Mouse (Mus musculus): ENCODE measurements at regions not wholly inside any gene's neighbourhood (a gene's known extent, or its start where the extent isn't known, plus 50 kb on each side); places are given as distances from the start of the nearest gene placed in this dataset.

DNA sequence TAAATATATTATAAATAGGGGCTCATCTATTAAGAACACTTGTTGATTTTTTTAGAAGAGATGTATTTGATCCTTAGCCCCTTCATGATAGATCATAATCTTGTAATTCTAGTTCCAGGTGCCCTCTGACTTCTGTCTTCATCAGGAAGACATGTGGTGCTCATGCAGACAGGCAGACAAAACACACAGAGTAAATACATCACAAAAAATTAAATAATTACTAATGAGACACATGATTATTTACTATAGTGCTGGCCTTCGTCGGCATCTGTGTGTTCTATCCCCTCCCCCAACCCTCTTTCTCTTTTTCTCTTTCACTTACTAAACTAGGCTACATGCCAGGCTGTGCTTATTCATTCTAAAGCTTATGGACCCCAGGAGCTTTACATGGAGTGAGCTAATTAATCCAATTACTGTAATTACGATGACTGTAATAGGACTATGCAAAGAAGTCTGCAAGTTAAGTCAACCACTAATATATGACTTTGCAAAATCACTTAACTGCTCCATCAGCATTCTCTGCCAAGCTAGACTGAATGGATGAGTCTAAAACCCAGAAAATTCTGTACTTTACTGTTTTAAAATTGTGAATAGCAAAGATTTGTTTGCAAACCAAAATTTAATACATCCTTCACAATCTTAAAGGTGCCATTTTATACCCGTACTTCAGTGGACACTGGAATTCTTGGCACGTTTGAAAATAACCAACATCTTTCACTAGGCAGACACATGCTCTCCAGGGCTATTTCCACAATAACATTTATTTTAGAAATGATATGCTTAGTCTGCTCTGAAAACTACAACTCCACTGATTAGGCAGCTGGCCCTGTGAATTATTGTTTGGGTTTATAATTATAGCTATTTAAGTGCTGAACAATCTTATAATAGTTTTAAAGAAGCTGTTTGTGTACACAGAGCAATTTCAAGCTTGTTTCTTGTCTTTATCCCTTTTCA lies 659.9 kb downstream of the Slc22a22 start:
- Histone ChIP-seq H3K4me1 (no peaks in the 10 kb centered on the region), H3K9ac (no peak overlapping the region), H3K9me3 (replicated peaks) (no peaks in the 10 kb centered on the region), H3K27ac (no peak overlapping the region), H3K27me3 (replicated peaks) (no peaks in the 10 kb centered on the region), H3K4me2 (no peak overlapping the region), H3K4me3 (no peak overlapping the region), H3K36me3 (no peaks in the 10 kb centered on the region)
- 60% methylated on average over 5 of the region's 5 CpGs for WGBS (ENCODE audit: insufficient replicate concordance)
- no peak for ATAC-seq

DNA sequence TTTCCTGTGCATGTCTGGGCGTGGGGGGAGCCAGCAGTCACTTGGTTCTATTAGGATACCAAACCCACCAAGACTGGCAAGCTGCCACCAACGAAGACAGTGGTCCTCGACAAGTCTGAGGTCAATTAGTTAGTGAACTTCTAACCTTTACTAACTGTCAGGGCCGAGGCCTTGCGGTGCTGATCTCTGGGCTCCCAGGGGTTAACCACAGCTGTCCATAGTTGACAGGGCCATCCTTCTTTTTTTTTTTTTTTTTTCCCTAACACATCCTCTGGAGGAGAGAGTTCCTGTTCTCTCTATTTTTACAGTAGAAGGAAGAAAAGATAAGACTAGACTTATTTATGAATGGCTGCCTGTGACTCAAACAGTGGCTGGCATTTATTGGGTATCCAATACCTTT lies 663.5 kb downstream of the Slc22a22 start:
- no peak for ATAC-seq
- Histone ChIP-seq H3K9me3 (replicated peaks) (no peaks in the 10 kb centered on the region), H3K4me1 (no peaks in the 10 kb centered on the region), H3K4me3 (no peak overlapping the region), H3K27ac (no peak overlapping the region), H3K36me3 (no peaks in the 10 kb centered on the region), H3K27me3 (replicated peaks) (no peaks in the 10 kb centered on the region), H3K4me2 (no peak overlapping the region), H3K9ac (no peak overlapping the region)
- 24% methylated on average over 5 of the region's 5 CpGs for WGBS (ENCODE audit: insufficient replicate concordance)

DNA sequence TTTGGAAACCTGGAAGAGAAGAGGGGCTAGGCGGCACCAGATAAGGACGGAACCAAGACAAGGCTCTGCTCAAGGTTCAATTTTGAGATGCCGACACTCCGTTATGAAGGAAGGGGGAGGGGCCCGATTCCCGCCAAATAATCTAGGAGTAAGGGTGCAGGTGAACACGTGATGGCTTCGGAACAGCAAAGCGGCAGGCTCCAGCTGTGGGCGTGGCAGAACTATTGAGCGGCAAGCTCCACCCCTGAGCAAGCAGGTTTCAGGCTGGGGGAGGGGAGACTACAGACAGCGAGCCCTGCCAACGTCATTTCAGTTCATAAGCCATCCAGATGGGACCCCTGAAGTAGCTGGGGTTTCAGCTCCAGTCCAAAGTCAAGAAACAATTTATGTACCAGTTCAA lies 667.3 kb downstream of the Slc22a22 start:
- Histone ChIP-seq H3K27ac (no peak overlapping the region), H3K36me3 (no peaks in the 10 kb centered on the region), H3K4me1 (no peaks in the 10 kb centered on the region), H3K4me3 (no peak overlapping the region), H3K27me3 (replicated peaks) (no peaks in the 10 kb centered on the region), H3K9ac (no peak overlapping the region), H3K9me3 (replicated peaks) (no peaks in the 10 kb centered on the region), H3K4me2 (peak overlapping the region; percentile 38)
- ATAC-seq: no peak
- 36% methylated on average over 13 of the region's 13 CpGs for WGBS (ENCODE audit: insufficient replicate concordance)

DNA sequence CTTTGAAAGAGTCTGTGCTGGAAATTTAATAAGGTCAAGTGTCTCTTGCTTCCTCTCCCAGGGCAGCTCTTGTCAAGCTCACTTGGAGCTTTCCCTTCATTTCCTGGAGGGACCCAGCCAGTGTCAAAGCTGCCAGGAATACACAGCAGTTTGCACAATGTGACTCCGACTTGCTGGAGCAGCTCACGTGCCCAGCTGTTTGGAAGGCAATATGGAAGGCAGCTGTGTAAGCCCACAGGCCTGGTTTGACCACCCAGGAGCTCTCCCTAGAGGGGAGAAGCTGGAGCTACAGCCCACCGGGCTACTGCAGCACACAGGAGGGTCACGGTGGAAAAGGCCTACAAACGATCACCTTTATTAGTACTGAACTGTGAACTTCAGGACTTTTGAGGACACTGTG lies 669.8 kb downstream of the Slc22a22 start:
- Histone ChIP-seq H3K36me3 (no peaks in the 10 kb centered on the region), H3K9ac (no peak overlapping the region), H3K27ac (no peak overlapping the region), H3K4me3 (no peak overlapping the region), H3K4me2 (no peak overlapping the region), H3K9me3 (replicated peaks) (no peaks in the 10 kb centered on the region), H3K27me3 (replicated peaks) (no peaks in the 10 kb centered on the region), H3K4me1 (no peaks in the 10 kb centered on the region)
- WGBS (ENCODE audit: insufficient replicate concordance): 67% methylated on average over 5 of the region's 5 CpGs
- no peak for ATAC-seq

DNA sequence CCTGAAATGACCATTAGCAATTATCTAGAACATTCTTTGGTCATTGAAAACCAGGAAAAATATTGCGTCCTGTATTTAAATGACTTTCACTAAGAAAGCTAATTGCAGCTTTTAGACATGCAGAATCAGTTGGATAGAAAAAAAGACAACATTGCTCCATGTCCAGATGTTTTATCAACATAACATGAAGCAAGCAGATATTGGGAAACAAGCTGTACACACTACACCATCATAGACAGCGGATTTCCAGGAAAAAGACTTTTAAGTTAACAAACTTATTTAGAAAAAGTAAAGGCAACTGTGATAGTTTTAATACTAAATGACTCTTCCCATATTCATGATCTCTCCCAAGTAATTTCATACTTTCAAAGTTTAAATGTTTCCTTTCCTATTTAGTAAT lies 675.5 kb downstream of the Slc22a22 start:
- Histone ChIP-seq H3K27me3 (replicated peaks) (no peaks in the 10 kb centered on the region), H3K9ac (no peak overlapping the region), H3K4me1 (no peaks in the 10 kb centered on the region), H3K9me3 (replicated peaks) (no peaks in the 10 kb centered on the region), H3K4me3 (no peak overlapping the region), H3K36me3 (no peaks in the 10 kb centered on the region), H3K4me2 (no peak overlapping the region), H3K27ac (no peak overlapping the region)
- no peak for ATAC-seq
- 68% methylated on average over 2 of the region's 2 CpGs for WGBS (ENCODE audit: insufficient replicate concordance)

DNA sequence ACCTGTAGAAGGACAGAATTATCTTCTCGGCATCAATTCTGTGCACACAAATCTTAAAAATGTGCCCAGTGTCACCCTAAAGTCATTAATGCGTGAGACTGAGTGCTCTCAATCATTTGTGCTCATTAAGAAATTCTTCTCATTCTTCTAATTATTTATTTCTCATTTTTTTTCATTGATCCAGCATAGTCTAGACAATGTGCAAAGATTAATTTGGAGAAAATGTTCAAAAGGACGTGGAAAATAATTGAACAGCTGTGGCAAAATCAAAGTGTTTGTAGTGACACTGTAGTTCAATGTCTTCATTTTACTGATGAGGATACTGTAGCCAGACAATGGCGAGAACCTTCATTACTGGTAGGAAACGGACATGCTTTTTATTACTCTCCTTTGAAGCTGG lies 702.0 kb downstream of the Slc22a22 start:
- WGBS (ENCODE audit: insufficient replicate concordance): 61% methylated on average over 5 of the region's 5 CpGs
- H3K4me2 ChIP-seq: no peak overlapping the region
- H3K9me3 ChIP-seq (replicated peaks): no peaks in the 10 kb centered on the region
- no peak overlapping the region for H3K27ac ChIP-seq
- no peaks in the 10 kb centered on the region for H3K4me1 ChIP-seq
- no peaks in the 10 kb centered on the region for H3K36me3 ChIP-seq
- no peak overlapping the region for H3K9ac ChIP-seq
- H3K4me3 ChIP-seq: no peak overlapping the region
- no peaks in the 10 kb centered on the region for H3K27me3 ChIP-seq (replicated peaks)
- no peak for ATAC-seq

DNA sequence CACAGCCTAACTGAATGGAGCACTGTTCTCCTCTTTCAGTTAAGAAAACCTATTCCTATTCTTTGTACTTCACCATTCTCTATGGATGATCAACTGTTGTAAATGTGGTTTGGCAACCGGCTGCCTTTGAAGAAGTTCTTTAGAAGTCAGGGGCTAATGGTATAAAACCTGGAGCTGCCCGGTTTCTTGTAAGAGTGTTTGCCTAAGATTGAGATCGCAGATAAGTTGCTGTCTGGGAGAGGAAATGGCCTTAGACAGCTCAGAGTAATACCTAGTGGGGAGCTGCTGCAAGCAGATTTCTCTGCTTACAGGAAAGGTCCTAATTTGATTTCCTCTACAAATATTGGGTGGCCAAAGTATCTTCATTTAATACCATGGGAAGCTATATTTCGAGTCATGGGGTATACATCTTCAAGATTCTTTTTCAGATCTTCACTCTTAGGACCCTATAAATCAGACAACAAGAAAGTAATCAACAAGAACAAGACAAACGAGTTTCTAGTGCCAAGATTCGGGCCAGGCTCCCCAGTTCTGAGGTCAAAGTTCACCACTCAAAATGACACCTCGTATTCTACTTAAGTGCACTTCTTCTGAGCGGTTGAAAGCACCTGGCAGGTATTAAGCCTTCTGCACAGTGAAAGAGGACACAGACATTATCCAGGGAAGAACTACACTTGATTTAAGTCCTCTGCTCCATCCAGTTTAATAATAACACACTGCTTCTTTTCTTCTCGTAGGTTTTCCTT lies 702.6 kb downstream of the Slc22a22 start:
- H3K9me3 ChIP-seq (replicated peaks): no peaks in the 10 kb centered on the region
- H3K36me3 ChIP-seq: no peaks in the 10 kb centered on the region
- H3K4me1 ChIP-seq: no peaks in the 10 kb centered on the region
- H3K4me3 ChIP-seq: no peak overlapping the region
- 40% methylated on average over 9 of the region's 9 CpGs for WGBS (ENCODE audit: insufficient replicate concordance)
- no peak for ATAC-seq
- no peak overlapping the region for H3K27ac ChIP-seq
- no peak overlapping the region for H3K9ac ChIP-seq
- no peaks in the 10 kb centered on the region for H3K27me3 ChIP-seq (replicated peaks)
- no peak overlapping the region for H3K4me2 ChIP-seq

DNA sequence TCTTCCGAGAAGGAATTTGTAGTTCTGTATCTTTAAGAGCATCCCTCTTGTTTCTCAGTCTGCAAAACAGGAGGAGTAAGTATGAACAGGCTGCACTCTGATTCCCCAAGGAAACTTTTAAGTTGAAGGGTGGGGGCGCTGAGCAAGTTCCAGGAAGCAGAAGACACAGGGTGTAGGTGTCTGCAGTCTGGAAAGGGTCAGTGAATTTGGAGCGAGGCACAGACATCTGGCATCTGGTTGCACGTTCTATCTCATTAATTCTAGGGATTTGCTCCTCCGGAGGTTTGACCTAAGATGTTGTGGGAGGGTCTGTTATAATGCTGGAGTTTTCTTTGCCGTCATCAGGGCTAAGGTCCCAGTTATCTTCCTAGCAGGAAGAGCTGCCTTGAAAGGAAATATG lies 711.1 kb downstream of the Slc22a22 start:
- Histone ChIP-seq H3K27ac (no peak overlapping the region), H3K4me3 (no peak overlapping the region), H3K9me3 (replicated peaks) (no peaks in the 10 kb centered on the region), H3K9ac (no peak overlapping the region), H3K4me2 (no peak overlapping the region), H3K27me3 (replicated peaks) (no peaks in the 10 kb centered on the region), H3K36me3 (no peaks in the 10 kb centered on the region), H3K4me1 (no peaks in the 10 kb centered on the region)
- no peak for ATAC-seq
- WGBS (ENCODE audit: insufficient replicate concordance): 62% methylated on average over 6 of the region's 6 CpGs

DNA sequence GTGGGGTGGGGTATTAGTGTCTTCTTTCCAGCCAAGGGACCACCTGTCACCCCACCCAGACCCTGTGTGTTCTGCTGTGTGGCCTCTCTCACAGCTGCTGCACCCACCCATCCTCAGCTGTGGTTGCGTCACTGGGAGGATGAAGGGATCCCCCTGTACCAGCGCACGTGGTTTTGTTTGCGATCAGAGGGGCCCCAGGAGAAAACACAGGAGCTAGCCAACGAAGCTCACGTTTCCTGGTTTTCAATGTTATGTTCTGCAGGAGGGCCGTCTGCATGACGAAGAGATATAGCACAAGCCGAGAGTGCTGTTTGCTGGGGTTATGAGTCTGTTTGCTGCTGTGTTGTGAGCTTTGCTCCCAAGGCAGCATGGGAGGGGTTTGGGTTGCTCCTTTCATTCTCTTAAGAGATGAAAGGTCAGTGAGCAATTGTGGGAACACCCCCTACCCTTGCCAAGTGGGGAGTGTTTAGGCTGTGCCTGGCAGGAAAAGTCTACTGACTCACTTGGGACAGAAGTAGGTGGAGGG lies 712.4 kb downstream of the Slc22a22 start:
- Histone ChIP-seq H3K36me3 (no peaks in the 10 kb centered on the region), H3K4me3 (no peak overlapping the region), H3K9me3 (replicated peaks) (no peaks in the 10 kb centered on the region), H3K27ac (no peak overlapping the region), H3K9ac (no peak overlapping the region), H3K4me1 (no peaks in the 10 kb centered on the region), H3K27me3 (replicated peaks) (no peaks in the 10 kb centered on the region), H3K4me2 (0 out of 2 replicates have a peak overlapping the region, but pooled peaks have one; percentile 18)
- WGBS (ENCODE audit: insufficient replicate concordance): 25% methylated on average over 9 of the region's 9 CpGs
- no peak for ATAC-seq

DNA sequence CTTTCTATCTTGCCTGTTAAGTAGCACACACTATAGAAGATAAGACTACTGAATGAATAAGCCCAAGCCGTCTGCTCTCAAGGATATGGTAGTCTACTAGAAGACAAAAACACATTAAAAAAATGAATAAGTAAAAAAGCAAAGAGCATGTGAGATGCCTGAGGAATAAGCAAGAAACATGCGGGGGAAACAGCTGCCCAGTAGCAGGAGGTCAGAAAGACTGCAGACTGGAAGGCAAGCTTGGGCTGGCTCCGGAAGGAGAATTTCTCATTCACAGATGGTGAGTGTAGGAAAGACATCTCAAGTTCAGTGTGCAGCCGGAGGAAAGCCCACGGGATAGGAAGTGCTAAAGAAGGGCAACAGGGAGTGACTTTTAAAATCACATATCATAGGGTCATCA lies 713.4 kb downstream of the Slc22a22 start:
- no peaks in the 10 kb centered on the region for H3K4me1 ChIP-seq
- H3K9ac ChIP-seq: no peak overlapping the region

DNA sequence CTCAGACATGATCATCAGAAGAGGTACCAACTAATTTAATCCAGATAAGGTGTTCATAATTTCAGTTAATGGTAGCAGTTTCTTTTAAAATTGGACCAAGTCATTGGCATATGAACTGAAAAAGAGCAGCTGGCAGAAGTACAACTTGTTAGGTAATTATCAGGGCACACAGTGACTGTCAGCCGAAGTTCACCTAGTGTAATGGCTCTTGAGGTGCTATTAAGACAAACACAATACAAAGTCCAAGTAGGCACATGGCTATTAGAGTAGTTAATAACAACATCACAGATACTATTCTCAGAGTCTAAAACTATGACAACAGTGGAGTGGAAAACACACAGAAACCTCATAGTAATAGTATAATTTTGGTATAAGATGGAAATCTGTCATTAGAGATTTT lies 730.7 kb downstream of the Slc22a22 start:
- WGBS (ENCODE audit: insufficient replicate concordance): 76% methylated on average over 1 of the region's 1 CpGs

More for the DNA sequence above, 713.4 kb downstream of the Slc22a22 start:
- H3K4me3 ChIP-seq: no peak overlapping the region
- no peak overlapping the region for H3K4me2 ChIP-seq
- H3K36me3 ChIP-seq: no peaks in the 10 kb centered on the region
- no peaks in the 10 kb centered on the region for H3K9me3 ChIP-seq (replicated peaks)
- no peaks in the 10 kb centered on the region for H3K27me3 ChIP-seq (replicated peaks)
- no peak for ATAC-seq
- no peak overlapping the region for H3K27ac ChIP-seq
- 53% methylated on average over 5 of the region's 5 CpGs for WGBS (ENCODE audit: insufficient replicate concordance)

DNA sequence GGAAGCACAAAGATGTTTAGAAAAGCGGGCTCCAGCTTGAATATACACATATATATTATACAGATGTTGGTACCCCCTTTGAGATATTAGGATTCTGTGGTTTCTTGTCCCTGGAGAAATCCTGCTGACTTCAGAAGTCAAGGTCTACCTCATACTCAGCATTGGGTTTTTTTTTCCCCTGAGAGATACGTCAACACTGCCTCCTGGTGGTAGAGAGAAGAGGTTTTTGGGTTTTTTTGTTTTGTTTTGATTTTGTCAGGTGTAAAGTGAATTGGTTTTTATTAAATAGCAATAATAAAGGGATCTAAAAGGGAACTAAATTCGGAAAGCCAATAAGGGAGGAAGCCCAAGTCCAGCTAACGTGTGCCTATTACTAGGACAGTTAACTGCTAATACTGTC lies 732.5 kb downstream of the Slc22a22 start:
- no peak for ATAC-seq
- Histone ChIP-seq H3K36me3 (no peaks in the 10 kb centered on the region), H3K4me1 (no peaks in the 10 kb centered on the region), H3K4me3 (no peak overlapping the region), H3K9me3 (replicated peaks) (no peaks in the 10 kb centered on the region), H3K4me2 (no peak overlapping the region), H3K9ac (no peak overlapping the region), H3K27ac (no peak overlapping the region), H3K27me3 (replicated peaks) (no peaks in the 10 kb centered on the region)
- WGBS (ENCODE audit: insufficient replicate concordance): 17% methylated on average over 4 of the region's 4 CpGs

More for the DNA sequence above, 730.7 kb downstream of the Slc22a22 start:
- no peak overlapping the region for H3K27ac ChIP-seq
- no peak overlapping the region for H3K4me2 ChIP-seq
- H3K9me3 ChIP-seq (replicated peaks): no peaks in the 10 kb centered on the region
- H3K4me1 ChIP-seq: no peaks in the 10 kb centered on the region
- H3K27me3 ChIP-seq (replicated peaks): no peaks in the 10 kb centered on the region
- ATAC-seq: no peak
- H3K9ac ChIP-seq: no peak overlapping the region
- H3K4me3 ChIP-seq: no peak overlapping the region
- no peaks in the 10 kb centered on the region for H3K36me3 ChIP-seq

Measured in liver, embryonic 12.5 days (tissue).